Mouse (Mus musculus) adrenal gland, postnatal 10 days (tissue): Measurements from ENCODE around the gene Grin2d. TPM values are rescaled to one million over a fixed set of nuclear protein-coding genes. Genes with fewer than 3 reads are reported as not detected.

Source experiments
- DNase-seq: peaks from one replicate; pipeline ENCODE4 v3.0.0; 2021; ENCODE audit warnings: mixed read lengths
- total RNA-seq, 2 experiments: library from RNA; stranded (reverse); gene quantifications; 2 replicates each; pipeline ENCODE4 v1.2.3; 2021

Gene Grin2d
- total RNA-seq, 2 experiments from 2014 or later = 0.72 to 1.2 TPM

DNA sequence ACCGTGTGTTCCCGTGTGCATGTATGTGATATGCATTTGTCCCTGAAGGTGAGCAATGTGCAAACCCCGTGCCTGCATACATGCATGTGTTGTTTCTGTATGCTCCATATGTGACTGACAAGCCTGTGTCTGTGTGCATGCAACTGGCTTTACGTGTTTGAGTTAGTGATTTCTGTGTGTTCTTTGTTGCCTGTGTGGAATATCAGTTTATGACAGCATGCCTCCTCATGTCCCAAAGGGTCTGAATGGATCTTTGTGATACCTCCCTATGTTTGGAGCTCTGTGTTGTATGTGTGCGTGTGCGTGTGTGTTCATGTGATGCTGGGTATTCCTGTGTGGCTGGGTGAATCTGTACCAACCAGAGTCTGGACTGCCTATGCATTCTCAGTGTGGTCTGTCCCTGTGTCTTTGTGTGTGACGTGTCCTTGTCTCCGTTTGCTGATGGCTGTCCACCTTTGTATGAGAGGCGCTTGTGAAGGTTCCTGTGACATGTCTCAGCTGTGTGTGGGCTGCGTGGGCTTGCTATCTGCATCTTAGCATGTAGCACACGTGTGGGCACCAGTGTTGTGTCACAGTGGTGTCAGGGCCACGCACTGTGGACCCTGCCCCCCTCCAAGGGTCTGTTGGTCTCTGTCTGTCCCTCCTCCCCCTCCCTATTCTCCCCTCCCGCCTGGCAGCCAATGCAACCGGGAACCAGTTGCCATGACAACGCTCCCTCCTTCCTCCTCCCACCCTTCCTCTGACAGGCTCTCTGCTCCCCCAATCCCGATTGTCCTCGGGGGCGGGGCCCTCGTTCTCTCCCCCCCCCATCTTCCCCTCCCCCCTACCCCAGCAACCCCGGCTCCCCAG, 93.4 kb downstream of the Grin2d start, which contains the start of gene Sult2b1:
Gene Sult2b1, minus strand, starts transcription at position 146 of the 849 bp plus-strand sequence.
- peak; percentile 64 for DNase-seq

DNA sequence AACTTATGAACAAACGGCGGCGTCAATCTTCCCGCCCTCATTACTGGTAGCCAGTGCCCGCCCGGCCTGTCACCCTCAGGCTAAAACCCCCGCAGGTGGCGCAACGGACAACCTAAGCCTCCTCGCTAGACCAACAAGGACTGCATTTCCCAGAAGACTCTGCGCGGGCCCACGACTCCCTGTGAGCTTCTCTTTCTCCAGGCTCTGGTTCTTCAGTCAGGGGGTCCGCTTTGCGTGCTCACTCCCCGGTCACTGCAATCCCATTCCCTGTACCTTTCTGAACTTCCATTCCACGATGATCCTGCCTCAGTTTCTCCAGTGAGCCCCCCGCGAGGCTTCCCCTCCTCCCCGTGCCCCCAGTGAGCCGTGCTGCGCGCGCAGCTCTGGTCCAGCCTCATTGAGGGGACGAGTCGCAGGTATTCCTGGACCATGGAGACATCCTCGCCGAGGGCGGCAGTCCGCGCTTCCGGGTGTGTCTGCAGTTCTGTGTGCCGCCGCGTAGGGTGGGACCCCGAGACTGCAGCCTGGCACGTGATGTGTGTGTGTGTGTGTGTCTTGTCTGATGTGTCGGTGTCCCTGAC, 94.6 kb downstream of the Grin2d start, which contains the start of gene Lmtk3:
Gene Lmtk3, plus strand, starts transcription at position 228 of the 581 bp plus-strand sequence.
- peak; percentile 75 for DNase-seq

DNA sequence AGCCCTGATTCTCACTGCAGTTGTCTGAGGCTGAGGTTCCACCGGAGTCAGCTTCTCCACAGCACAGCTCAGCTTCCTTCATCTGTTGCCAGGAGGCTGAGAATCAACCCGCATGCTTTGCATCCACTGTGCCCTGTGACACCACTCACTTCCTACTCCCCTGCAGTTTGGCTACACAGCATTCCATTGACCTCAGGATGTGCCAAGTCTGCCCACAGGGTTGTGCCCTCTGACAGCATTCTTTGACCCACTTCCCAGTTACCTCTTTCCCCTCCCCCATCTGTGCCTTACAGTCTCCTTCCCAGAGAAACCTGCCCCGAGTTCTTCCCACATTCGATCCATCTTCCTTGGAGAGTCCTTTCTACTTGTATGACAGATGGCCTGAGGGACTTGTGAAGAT, 95.9 kb downstream of the Grin2d start:
- DNase-seq = no peak

Other genes starting within 250 kb of the Grin2d start
- 10 to 100 TPM in 1 of 2 experiments, 1 to 10 TPM in 1; 8.3 to 13.2 TPM for gene Mamstr, start 238.4 kb downstream of the Grin2d start, total RNA-seq
- gene Fut2, start 212.0 kb downstream of the Grin2d start, total RNA-seq = not detected
- under 1 TPM in 1 of 2 experiments, not detected in 1; 0.39 TPM for gene Ntn5, start 194.4 kb downstream of the Grin2d start, total RNA-seq
- under 1 TPM; 0.21 to 0.30 TPM for gene Sec1, start 184.0 kb downstream of the Grin2d start, total RNA-seq
- 10 to 100 TPM in 1 of 2 experiments, 1 to 10 TPM in 1; 7.6 to 14.5 TPM for gene Car11, start 178.5 kb downstream of the Grin2d start, total RNA-seq
- gene Dbp, start 173.3 kb downstream of the Grin2d start, total RNA-seq = 10 to 100 TPM; 21.4 to 62.3 TPM
- 1,000 to 10,000 TPM; 1,029 to 1,042 TPM for gene Rpl18, start 162.9 kb downstream of the Grin2d start, total RNA-seq
- 10 to 100 TPM; 28.0 to 28.8 TPM for gene Sphk2, start 160.4 kb downstream of the Grin2d start, total RNA-seq
- under 1 TPM; 0.27 to 0.33 TPM for gene Fam83e, start 157.2 kb downstream of the Grin2d start, total RNA-seq
- not detected for gene Spaca4, start 152.6 kb downstream of the Grin2d start, total RNA-seq
- 1 to 10 TPM; 4.2 to 8.3 TPM for gene Lmtk3, start 94.6 kb downstream of the Grin2d start, total RNA-seq
- under 1 TPM; 0.39 to 0.45 TPM for gene Sult2b1, start 93.7 kb downstream of the Grin2d start, total RNA-seq
- 100 to 1,000 TPM in 1 of 2 experiments, 10 to 100 TPM in 1; 88.5 to 107 TPM for gene Cyth2, start 63.8 kb downstream of the Grin2d start, total RNA-seq
- under 1 TPM; 0.24 to 0.51 TPM for gene Kcnj14, start 53.6 kb downstream of the Grin2d start, total RNA-seq
- gene Grwd1, start 47.4 kb downstream of the Grin2d start, total RNA-seq = 10 to 100 TPM; 23.7 to 27.5 TPM
- 100 to 1,000 TPM; 126 to 132 TPM for gene Kdelr1, start 5.6 kb downstream of the Grin2d start, total RNA-seq
- gene Syngr4, start 18.3 kb upstream of the Grin2d start, total RNA-seq = under 1 TPM in 1 of 2 experiments, not detected in 1; 0.30 TPM
- 10 to 100 TPM; 85.8 to 88.1 TPM for gene Tmem143, start 18.6 kb upstream of the Grin2d start, total RNA-seq
- gene Emp3, start 43.0 kb upstream of the Grin2d start, total RNA-seq = 100 to 1,000 TPM; 156 to 158 TPM
- 1 to 10 TPM; 6.1 to 7.2 TPM for gene Ccdc114, start 45.7 kb upstream of the Grin2d start, total RNA-seq
- gene Abcc6, start 151.9 kb upstream of the Grin2d start, total RNA-seq = 10 to 100 TPM in 1 of 2 experiments, 1 to 10 TPM in 1; 8.2 to 13.6 TPM
- gene Nomo1, start 155.3 kb upstream of the Grin2d start, total RNA-seq = 10 to 100 TPM; 50.4 to 50.6 TPM
- gene Kcnj11, start 222.4 kb upstream of the Grin2d start, total RNA-seq = 1 to 10 TPM; 1.7 to 4.9 TPM